Mouse (Mus musculus) CD4-positive helper T cell, adult 2 months (primary cell): ENCODE results near the gene Pla1a.
A peak's percentile ranks its signal among the peaks of the same experiment; 100 is the strongest.

Source experiments
- DNase-seq: peaks from one replicate; pipeline ENCODE4 v3.0.0-alpha.2; 2012; ENCODE audit warnings: low read depth, missing footprints, low spot score

The Pla1a gene

GRCm38 (mm10) chr16:38346529-38347325, 86.2 kb downstream of the Pla1a start, which contains the start of the genes Cox17 and Gm21987:
TSS of gene Cox17 (plus strand) at chr16:38346991.
TSS of gene Gm21987 (plus strand) at chr16:38347040.
- peak; percentile 96 for DNase-seq
